Mouse (Mus musculus): Measurements from ENCODE around the gene Tekt1.

- TF ChIP-seq CTCF (IDR thresholded peaks at IDR 0.05; ENCODE audit: low read depth, low read length), result no peak
- no peak for TF ChIP-seq TAL1 (conservative IDR thresholded peaks at IDR 0.05; ENCODE audit: low read depth, low read length)
- no peak for TF ChIP-seq POLR2AphosphoS5 (IDR thresholded peaks at IDR 0.05; ENCODE audit: insufficient replicate concordance, low read depth, low read length)
- no peak for TF ChIP-seq GATA1 (IDR thresholded peaks at IDR 0.05; ENCODE audit: borderline replicate concordance, low read length)
- no peak for TF ChIP-seq GATA2 (IDR thresholded peaks at IDR 0.05; ENCODE audit: borderline replicate concordance, low read depth, low read length)
These were observed 47.6 kb upstream of the Tekt1 start for GRCm38 (mm10) chr11:72409649-72410385.

All from G1E (cell line).